Mouse (Mus musculus): Measurements from ENCODE around the gene Tm9sf2.

DNA sequence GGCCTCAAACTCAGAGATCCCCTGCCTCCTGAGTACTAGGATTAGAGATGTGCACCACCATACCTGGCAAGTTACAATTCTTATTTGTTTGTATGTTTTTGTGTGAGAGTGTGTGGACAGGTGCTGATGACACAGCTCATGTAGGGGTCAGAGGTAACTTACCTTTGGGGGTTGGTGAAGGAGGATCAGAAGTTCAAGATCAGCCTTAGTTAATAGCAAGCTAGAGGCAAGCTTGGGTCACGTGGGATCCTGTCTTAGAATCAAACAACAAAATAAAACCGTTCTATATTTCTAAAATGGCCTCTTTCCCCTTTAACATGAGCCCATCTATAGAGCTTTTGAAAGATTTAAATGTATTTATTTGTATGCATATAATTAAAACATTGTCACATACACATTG, 83.7 kb downstream of the Tm9sf2 start:
- TF ChIP-seq CTCF (IDR thresholded peaks at IDR 0.05) (no peak), EP300 (IDR thresholded peaks at IDR 0.05) (no peak)
